Mouse (Mus musculus) gastrocnemius, adult 2 months (tissue): ENCODE measurements around the gene C3. TPM values are rescaled to one million over a fixed set of nuclear protein-coding genes. Genes with fewer than 3 reads are reported as not detected.

Source experiments
- DNase-seq: peaks from one replicate; pipeline ENCODE4 v3.0.0; 2022
- H3K27ac ChIP-seq: fragments of 200-600 bp; 2 replicates; pipeline ENCODE4 v1.8.1; 2022; ENCODE audit warnings: mild to moderate bottlenecking
- H3K4me3 ChIP-seq: fragments of 200-600 bp; 2 replicates; pipeline ENCODE4 v1.8.1; 2022; ENCODE audit warnings: mild to moderate bottlenecking, moderate library complexity
- CTCF ChIP-seq: fragments of 200-600 bp; IDR thresholded peaks from 2 replicates; pipeline ENCODE4 v1.8.1; 2022; ENCODE audit warnings: antibody characterized with exemption, mild to moderate bottlenecking, moderate library complexity
- intact Hi-C: fragments of 180-260 bp; cut with DNase I; formaldehyde crosslinking; loops from one replicate; pipeline ENCODE4 v1.15.1; 2025
- total RNA-seq, 2 experiments: library from RNA; stranded (reverse); gene quantifications; 2 replicates each; pipeline ENCODE4 v1.2.3; 2021

Gene C3
- total RNA-seq, 2 experiments from 2014 or later: 10.3 to 24.5 TPM

- DNase-seq: no peak
- Histone ChIP-seq H3K27ac (no peak overlapping the region), H3K4me3 (no peak overlapping the region)
- TF ChIP-seq CTCF: no peak
- intact Hi-C loops: no loop called here
Measured at GRCm38 (mm10) chr17:57209330-57209729, 18.6 kb downstream of the C3 start.

- intact Hi-C loops: no loop called here
- H3K4me3 ChIP-seq: no peak overlapping the region
- no peak for TF ChIP-seq CTCF
- DNase-seq: no peak
- H3K27ac ChIP-seq: no peak overlapping the region
Measured at GRCm38 (mm10) chr17:57207938-57208337, 20.0 kb downstream of the C3 start.

- intact Hi-C loops: no loop called here
- no peak for TF ChIP-seq CTCF
- Histone ChIP-seq H3K4me3 (no peak overlapping the region), H3K27ac (no peak overlapping the region)
- DNase-seq: no peak
Measured at GRCm38 (mm10) chr17:57201841-57202724, 25.9 kb downstream of the C3 start.

- intact Hi-C loops: no loop called here
- no peak for DNase-seq
- no peak for TF ChIP-seq CTCF
- Histone ChIP-seq H3K4me3 (no peak overlapping the region), H3K27ac (no peak overlapping the region)
Measured at GRCm38 (mm10) chr17:57198252-57198651, 29.7 kb downstream of the C3 start.

- no peak for DNase-seq
- no peak overlapping the region for H3K27ac ChIP-seq
- no peak overlapping the region for H3K4me3 ChIP-seq
- intact Hi-C loops: no loop called here
- no peak for TF ChIP-seq CTCF
Measured at GRCm38 (mm10) chr17:57195326-57196010, 32.5 kb downstream of the C3 start.

GRCm38 (mm10) chr17:57194771-57195170 lies 33.2 kb downstream of the C3 start:
- intact Hi-C loops: no loop called here
- H3K4me3 ChIP-seq: no peak overlapping the region
- no peak overlapping the region for H3K27ac ChIP-seq
- no peak for TF ChIP-seq CTCF
- DNase-seq: no peak

GRCm38 (mm10) chr17:57194041-57194507 lies 33.9 kb downstream of the C3 start, which contains the start of gene Tnfsf14:
Tnfsf14 (minus strand) TSS chr17:57194177.
- TF ChIP-seq CTCF: no peak
- intact Hi-C loops: no loop called here
- peak; percentile 26 for DNase-seq
- H3K27ac ChIP-seq: no peak within 1 kb of the TSS
- no peak within 1 kb of the TSS for H3K4me3 ChIP-seq

- Histone ChIP-seq H3K27ac (no peak overlapping the region), H3K4me3 (no peak overlapping the region)
- no peak for DNase-seq
- no peak for TF ChIP-seq CTCF
- intact Hi-C loops: no loop called here
Measured at GRCm38 (mm10) chr17:57188510-57189192, 39.3 kb downstream of the C3 start.

- no peak for DNase-seq
- no peak for TF ChIP-seq CTCF
- intact Hi-C loops: no loop called here
- H3K4me3 ChIP-seq: no peak overlapping the region
- no peak overlapping the region for H3K27ac ChIP-seq
Measured at GRCm38 (mm10) chr17:57185641-57186040, 42.3 kb downstream of the C3 start.

GRCm38 (mm10) chr17:57182871-57183270 lies 45.1 kb downstream of the C3 start:
- no peak overlapping the region for H3K27ac ChIP-seq
- no peak overlapping the region for H3K4me3 ChIP-seq
- TF ChIP-seq CTCF: no peak
- DNase-seq: no peak
- intact Hi-C loops: no loop called here

- no peak for DNase-seq
- Histone ChIP-seq H3K27ac (no peak overlapping the region), H3K4me3 (no peak overlapping the region)
- peak; percentile 54 for TF ChIP-seq CTCF
- intact Hi-C loops: no loop called here
Measured at GRCm38 (mm10) chr17:57180363-57180762, 47.6 kb downstream of the C3 start.

GRCm38 (mm10) chr17:57173351-57173750 lies 54.6 kb downstream of the C3 start:
- no peak overlapping the region for H3K27ac ChIP-seq
- intact Hi-C loops: no loop called here
- TF ChIP-seq CTCF: no peak
- no peak for DNase-seq
- H3K4me3 ChIP-seq: no peak overlapping the region

GRCm38 (mm10) chr17:57172378-57172777 lies 55.6 kb downstream of the C3 start:
- DNase-seq: no peak
- Histone ChIP-seq H3K27ac (no peak overlapping the region), H3K4me3 (no peak overlapping the region)
- TF ChIP-seq CTCF: no peak
- intact Hi-C loops: no loop called here
